Mouse (Mus musculus) CH12.LX (cell line): ENCODE measurements around the gene Ahrr.

Experiments used
- EP300 ChIP-seq: IDR thresholded peaks from 2 replicates; pipeline ENCODE4 v1.6.1; 2011; ENCODE audit warnings: low read length, improper control_type of control experiment
- MAFK ChIP-seq: IDR thresholded peaks from 2 replicates; pipeline ENCODE4 v1.6.1; 2011; ENCODE audit warnings: low read length, improper control_type of control experiment; ENCODE audit not compliant: insufficient replicate concordance
- POLR2AphosphoS2 ChIP-seq: IDR thresholded peaks from 2 replicates; pipeline ENCODE4 v1.6.1; 2011; ENCODE audit warnings: low read depth, low read length, improper control_type of control experiment
- ZC3H11A ChIP-seq: IDR thresholded peaks from 2 replicates; pipeline ENCODE4 v1.6.1; 2012; ENCODE audit warnings: low read depth, mild to moderate bottlenecking, inconsistent platforms, low read length, improper control_type of control experiment

DNA sequence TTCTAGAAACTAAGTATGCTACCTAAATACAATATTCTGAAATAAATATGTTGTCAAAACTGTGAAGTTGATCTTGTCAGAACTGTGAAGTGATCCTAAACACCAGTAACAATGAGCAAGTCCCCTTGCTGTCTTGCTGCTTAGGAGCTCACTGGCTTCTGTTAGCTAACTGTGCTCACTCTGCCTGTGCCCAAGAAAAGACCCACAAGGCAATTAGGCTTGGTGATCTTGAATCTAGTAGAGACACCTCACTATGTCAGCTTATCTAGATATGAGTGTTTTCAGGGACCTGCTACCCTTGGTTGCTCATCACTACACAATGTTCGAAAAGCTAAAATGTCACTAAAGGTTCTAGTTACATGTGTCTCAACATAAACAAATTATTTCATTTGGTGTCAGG, 13.6 kb upstream of the Ahrr start:
- TF ChIP-seq ZC3H11A (no peak), POLR2AphosphoS2 (no peak), MAFK (no peak), EP300 (no peak)
